Mouse (Mus musculus) adrenal gland, adult (tissue): ENCODE results near the gene Tbr1.

Source experiments
- DNase-seq, 2 experiments: peaks; one replicate each; pipeline ENCODE4 v3.0.0; 2022 to 2023; ENCODE audit warnings: low spot score in 1 of 2; ENCODE audit not compliant: inconsistent age in 2 of 2

The Tbr1 gene

GRCm38 (mm10) chr2:61811507-61812421 is 9.0 kb downstream of the Tbr1 start:
- peak; percentile 38 to 84 for DNase-seq

GRCm38 (mm10) chr2:61812536-61812935 is 9.8 kb downstream of the Tbr1 start:
- DNase-seq = peak in 1 of 2 experiments; percentile 51

- DNase-seq = peak in 1 of 2 experiments; percentile 21
Measured at GRCm38 (mm10) chr2:61813106-61813505, 10.4 kb downstream of the Tbr1 start.

DNA sequence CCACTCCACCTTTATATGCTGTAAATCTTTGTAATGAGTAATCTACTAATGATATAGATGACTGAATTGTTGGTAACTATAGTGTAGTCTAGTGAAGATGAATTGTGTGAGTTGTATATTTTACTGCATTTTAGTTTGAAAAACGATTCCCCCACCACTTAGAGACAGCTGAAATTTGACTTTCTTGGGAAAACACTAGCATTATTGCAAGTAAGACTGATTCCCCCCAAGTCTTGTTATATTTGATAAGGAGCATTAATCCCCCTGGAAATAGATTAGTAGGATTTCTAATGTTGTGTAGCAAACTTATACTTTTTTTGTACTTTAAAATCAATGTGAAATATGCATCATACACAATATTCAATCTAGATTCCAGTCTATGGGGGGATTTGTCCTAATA is 10.8 kb downstream of the Tbr1 start:
- no peak for DNase-seq

- peak in 1 of 2 experiments; percentile 71 for DNase-seq
Measured at GRCm38 (mm10) chr2:61814548-61815473, 12.1 kb downstream of the Tbr1 start.

DNA sequence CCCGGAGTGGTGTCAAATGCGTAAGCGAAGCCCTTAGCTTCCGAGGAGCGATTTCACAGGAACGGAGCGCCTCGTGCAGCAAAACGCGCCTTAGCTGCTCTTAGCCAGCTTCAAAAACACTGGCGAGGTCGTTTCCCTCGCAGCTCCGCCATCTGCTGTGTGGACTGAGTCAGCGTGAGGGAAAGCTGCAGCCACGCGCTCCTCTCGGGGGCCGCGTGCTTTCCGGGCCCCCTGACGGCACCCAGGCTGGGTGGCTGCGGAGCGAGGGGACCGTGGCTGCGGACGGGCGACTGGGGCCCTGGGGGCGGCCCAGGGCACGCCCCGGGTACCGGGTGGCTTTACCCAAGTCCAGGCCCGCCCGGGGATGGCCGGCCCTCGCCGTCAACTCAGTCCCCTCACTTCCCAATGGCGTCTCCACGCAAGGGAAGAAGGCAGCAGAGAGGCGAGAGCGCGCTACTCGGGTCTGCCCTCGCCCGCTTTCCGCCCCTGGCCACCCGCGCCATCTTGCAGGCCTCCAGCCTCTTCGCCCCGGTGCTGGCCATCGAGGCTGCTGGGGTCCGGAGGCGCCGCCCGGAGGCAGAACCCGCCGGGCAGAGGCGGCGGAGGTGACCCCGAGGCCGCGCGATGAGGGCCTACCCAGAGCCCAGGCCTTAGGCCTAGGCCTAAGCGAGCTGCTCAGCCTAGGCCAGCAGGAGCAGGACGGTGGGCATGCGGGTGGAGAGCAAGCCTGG is 13.0 kb downstream of the Tbr1 start:
- peak; percentile 13 to 51 for DNase-seq

- no peak for DNase-seq
Measured at GRCm38 (mm10) chr2:61818197-61818596, 15.5 kb downstream of the Tbr1 start.

- DNase-seq = no peak
Measured at GRCm38 (mm10) chr2:61820203-61820602, 17.5 kb downstream of the Tbr1 start.

GRCm38 (mm10) chr2:61823426-61824140 is 20.9 kb downstream of the Tbr1 start:
- DNase-seq = no peak

DNA sequence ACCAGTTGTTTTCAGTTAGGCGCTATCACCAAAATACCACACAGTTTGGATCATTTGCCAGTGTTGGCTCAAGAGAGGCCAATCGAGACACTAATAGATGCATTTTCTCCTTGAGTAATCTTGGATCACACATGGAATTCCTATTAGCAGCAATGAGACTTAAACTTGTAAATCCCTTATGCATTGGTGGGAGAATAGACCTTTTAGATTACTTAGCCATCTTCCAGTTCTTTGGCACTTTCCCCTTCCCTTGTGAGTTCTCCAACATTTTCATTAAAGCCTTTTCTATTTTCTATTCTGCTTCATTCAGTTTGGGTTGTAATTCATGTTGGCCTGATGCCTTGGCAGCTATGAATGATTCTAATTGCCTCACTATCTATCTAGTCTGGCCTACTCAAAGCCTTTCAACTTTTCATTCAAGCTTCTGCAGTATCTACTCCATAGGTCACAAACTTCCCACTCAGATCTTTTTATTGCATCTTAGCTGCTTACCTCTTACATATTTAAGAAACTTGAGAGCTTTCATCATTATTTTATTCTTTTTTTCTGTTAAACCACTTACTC is 34.6 kb downstream of the Tbr1 start:
- DNase-seq = no peak
